Mouse (Mus musculus) thymus, postnatal 0 days (tissue): Measurements from ENCODE around the gene Meltf. TPM values are rescaled to one million over a fixed set of nuclear protein-coding genes. Genes with fewer than 3 reads are reported as not detected.

Source experiments
- DNase-seq: peaks from one replicate; pipeline ENCODE4 v3.0.0-alpha.2; 2015; ENCODE audit warnings: low spot score
- polyA plus RNA-seq: library from polyadenylated mRNA; unstranded; fragments of >200 nt; fragmentation: Nextera tagmentation; extraction: Ambion mirVana; gene quantifications from 2 replicates; pipeline ENCODE4 v1.2.1, GENCODE M21; 2015

The Meltf gene
- polyA plus RNA-seq, 1 experiment from 2014 or later, result 0.13 TPM

DNA sequence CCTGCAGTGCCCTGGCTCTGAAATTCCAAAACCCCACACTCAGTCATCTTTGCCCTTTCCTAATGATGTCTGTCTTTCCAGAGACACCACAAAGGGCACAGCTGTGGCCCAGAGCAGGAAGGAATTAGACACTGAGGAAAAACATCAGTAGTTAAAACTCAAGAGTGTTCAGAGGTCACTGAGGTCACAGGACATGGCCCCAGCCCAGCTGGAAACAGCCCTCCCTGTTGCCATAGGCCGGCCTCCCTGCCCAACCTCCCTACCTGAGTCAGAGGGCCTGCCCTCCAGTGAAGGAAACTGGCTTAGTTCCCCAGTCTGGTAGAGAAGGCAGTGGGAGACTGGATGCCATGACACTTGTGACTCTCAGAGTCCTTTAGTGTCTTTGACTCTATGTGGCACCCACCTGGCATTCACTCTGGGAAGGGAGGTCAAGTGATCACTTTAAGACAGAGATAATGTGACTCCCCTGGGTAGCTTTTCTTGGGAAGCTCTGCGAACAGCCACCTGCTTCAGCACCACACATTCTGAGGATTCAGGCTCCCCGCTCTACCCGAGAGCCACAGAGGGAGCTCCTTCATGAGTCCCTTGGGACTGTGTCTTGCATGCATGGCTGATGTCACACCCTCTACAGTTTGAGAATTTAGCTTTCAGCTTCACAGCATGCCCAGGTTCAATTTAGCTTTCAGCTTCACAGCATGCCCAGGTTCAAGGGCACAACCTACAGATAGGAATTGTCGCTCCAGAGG is 15.0 kb downstream of the Meltf start:
- no peak for DNase-seq

DNA sequence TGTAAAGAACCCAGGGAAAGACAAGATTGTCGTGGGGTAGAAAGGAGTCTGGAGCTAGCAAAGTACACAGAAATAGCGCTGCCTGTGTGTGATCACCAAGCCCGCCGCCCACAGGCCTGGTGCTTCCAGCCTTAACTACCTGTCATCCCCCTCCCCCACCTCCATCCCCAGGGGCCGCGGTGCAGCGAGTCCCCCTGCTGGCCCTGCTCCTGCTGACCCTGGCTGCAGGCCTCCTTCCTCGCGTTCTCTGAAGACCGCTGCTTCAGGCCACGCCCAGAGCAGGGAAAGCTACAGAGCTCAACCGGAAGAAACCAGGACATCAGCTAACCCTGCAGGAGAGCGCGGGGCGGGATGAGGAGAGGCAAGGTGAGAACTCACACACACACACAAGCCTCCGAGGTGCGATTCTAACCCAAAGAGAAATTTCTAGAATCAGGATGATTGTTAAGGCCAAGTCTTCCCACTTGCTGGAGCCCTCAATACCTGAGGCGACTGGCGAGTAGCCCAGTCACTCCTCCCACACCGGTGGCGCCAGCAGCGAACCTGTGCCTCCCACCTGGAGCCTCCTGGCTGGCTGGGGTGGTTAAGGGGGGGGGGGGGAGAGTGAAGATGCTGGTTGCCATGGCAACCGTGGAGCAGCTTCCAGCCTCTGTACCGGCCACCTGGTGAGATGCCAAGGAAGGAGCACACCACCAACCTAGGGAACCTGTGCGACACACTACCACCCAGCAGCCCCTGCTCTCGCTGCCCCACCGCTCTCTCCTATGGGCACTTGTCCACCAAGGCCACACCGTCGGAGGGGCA is 18.6 kb downstream of the Meltf start:
- DNase-seq, result no peak

DNA sequence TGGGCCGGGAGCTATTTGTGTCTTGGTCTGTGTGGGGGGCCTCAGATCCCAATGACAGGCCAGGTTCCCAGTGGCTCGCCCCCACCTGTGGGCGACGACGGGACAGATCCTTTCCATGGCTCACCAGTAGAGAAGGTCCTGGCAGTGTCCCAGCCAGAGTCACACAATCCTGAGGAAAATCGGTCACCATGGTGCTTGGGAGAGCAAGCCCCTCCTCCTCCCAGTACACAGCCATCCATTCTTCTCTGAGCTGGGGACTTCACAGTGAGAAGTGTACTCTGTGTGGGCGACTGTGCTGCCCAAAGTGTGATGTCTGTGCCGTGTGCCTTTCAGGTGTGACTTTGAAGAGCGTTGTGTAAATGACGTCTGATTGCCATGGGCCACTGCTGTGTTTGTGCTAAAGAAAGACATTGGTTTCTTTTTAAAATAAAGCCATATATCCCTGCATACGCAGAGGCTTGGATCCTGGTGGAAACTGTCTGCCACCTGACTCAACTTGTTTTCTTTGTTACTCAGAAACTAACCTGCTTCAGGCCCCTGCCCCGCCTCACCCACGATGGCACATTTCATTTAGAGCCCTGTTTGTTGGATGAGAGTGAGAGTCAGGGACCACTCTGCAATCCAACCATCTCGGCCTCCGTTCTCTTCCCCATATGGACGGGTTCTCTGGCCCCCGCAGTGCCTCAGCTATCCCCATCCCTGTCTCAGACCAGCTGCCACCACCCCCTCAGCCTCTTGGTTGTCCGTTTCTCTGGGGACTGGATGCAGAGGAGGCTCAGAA is 20.1 kb downstream of the Meltf start:
- DNase-seq, result no peak

DNA sequence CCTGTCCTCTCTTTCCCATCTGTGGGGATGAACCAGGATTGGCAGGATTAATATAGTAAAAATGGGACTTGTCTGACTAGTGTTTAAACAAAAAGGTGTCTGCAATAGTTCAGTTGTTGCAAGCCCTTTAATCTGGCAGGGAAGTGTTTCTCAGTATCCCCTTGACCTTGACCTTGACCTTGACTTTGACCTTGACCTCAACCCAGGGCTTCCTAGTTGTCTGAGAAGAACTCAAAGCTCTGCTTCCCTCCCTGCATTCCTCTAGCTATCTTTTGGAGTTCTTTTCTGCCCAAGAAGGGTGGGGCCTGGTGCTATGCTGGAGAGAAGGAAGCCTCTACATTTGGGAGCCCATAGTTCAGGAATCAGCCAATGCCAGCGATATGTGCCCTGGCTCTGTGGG is 23.3 kb downstream of the Meltf start:
- no peak for DNase-seq

DNA sequence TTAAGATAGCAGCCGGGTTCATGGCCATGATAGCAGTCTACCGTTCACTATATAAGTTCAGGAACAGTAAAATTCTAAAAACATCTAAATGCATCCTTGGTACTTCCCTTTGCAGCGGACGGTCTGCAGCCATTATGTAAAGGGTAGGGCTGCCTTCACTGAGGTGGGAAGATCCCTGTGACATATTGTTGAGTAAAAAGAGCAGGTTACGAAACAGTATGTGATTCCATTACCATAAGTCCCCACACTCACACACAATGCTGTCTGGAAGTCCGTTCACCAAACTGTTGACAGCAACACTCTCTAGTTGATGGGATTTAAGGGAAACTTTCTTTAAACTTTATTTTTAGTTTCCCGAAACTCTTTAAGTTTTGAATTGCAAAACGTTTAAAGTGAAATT is 24.6 kb downstream of the Meltf start:
- no peak for DNase-seq

DNA sequence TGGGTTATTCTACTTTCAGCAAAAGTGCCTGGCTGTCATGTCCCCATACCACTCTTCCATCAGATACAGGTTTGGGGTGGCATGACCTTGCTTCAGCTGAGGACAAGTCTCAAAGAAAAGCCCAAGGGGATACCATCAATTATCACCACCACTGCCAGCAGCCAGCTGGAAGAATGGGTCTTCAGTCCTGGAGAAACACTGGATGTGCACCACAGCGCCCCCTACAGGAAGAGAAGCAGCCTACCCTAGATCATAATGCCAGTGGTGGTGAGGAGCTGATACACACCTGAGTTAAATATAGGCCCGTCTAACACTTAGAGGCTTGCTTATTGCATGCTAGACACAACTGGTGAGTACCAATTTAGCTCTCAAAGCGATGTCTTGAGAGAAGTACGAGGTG is 26.7 kb downstream of the Meltf start:
- peak; percentile 18 for DNase-seq

DNA sequence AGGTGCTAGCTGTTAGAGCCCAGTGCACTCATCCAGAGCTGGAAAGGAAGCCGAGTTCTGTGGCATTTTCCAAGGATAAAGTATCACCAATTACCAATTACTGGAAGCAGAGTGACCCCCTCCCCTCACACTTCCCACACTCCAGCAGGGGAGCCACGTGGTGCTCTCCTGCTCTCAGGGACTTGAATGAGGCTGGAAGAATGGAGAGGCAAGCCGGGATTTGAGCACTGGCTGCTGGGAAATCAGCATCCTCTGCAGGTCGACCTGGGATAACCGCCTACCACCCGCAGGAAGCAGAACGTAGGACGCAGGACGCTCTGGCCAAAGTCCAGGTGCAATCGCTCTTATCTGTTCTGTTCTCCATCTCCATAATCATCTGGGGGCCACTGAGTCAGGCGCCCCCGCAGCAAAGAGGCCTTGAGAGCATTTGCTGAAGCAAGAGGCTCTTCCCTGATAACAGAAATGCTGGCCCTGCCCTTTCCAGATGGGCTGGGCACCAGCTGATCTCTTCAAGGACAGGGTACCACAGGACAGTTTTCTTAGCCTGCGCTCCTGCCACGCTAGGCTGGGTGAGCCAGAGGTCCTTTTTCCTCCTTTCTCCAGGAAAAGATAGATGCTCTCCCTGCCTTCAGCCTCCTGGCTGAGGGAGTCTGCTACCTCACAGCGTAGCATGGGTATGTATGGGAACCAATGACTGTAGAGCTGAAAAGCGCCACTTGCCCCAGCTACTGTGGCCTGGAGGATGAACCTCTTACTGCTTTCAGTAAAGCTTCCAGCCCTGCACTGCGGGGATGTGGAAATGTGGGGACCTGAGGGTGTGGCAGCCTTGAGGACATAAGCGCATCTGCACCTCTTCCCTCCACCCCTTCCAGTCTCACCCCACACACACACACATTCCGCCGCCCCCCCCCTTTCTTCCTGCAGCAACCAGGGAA is 27.5 kb downstream of the Meltf start:
- DNase-seq, result no peak

DNA sequence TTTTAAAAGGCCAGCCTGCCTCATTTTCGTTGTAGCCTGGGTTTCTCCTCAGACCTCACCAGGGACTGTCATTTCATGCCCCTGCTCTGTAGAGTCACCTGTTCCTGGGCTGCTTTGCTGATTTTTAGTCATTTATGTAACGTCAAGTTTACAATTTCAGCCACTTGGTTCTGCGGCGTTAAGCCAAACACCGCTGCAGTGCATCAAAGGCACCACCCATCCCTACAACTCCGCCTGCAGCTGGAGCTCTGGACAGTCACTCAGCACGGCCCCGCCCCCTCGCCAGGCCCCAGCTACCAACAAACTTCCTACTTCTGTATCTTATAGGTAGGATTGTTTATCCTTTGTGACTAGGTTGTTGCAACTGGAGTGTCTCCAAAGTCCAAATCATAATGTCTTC is 28.3 kb downstream of the Meltf start:
- DNase-seq, result no peak

DNA sequence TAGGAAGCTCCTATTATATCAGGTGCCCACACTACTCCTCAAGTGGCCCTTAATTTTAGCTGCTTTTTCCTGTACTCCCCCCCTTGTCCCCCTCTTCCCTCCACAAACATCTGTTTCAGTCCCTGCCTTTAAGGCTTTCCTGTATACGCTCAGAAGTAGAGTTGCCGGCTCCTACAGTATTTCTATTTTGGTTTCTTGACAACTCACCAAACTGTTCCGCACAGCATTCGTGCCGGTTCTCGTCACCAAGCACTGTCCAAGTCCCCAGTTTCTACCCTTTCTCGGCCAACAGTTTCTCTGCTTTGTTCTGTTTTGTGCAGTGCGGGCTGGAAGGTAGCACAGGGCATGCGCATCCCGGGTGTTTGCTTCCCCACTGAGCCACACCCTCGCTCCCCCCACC is 30.3 kb downstream of the Meltf start:
- no peak for DNase-seq

DNA sequence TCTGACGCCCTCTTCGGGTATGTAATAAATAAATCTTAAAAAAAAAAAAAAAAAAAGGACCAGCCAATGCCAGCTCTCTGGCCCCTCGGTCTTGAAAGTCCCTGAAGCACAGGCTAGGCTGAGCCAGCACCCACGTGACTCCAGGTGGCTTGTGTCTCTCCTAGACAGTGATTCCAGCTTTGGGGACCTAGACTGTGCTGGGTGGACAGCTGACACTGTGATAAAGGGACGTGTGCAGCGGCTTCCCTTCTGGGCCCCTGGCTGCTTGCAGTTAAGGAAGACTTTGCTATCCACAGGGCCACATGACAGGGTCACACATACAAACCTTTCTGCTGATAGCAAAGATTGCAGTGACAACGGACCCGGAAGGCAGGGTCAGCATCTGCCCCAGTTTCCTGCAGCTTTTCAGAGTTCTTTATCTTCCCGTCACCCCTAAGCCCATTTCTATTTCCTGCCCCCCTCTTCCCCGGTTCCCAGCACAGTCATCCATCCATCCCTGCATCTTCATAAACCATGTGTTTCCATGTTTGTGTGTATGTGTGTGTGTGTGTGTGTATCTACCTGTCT is 31.8 kb downstream of the Meltf start:
- DNase-seq, result no peak

DNA sequence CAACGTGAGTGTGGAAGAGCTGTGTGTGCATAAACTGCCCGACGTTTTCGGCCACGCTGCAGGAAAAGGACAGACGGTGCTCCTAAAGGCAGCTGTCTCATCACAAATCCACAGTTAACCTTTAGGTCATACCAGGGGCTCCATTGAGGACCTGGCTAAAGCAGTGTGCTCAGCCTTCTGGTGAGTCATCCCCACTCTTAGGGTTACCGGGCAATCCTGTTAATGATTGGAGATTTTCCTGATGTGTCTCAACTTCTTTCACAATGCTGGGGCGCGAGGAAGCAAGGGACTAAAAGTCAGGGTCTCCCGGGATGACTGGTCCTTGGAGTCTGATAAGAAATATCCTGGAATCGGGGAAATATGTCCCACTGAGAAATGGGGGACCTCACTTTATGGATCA is 39.2 kb downstream of the Meltf start:
- DNase-seq, result no peak

DNA sequence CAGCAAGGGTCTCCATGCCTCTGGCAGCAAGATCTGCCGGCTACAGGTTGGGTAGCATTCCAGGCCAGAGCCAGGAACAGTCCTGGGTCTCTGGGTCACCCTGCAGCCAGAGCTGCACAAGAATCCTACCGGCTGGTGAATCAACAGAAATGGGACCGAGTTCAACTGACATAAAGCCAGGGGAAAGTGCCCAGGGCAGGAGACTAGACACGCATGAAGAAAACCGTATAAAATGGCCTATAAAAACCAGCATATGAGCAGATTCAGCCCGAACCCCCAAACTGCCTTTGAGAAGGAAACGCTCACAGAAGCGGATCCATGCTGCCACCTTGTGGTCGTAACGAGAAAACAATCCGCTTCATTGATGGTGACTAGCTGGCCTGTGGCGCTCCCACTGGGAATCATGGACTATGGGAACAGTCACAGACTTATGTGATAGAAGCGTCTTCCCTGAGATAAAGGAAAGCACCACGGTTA is 39.7 kb downstream of the Meltf start:
- DNase-seq, result peak; percentile 73

DNA sequence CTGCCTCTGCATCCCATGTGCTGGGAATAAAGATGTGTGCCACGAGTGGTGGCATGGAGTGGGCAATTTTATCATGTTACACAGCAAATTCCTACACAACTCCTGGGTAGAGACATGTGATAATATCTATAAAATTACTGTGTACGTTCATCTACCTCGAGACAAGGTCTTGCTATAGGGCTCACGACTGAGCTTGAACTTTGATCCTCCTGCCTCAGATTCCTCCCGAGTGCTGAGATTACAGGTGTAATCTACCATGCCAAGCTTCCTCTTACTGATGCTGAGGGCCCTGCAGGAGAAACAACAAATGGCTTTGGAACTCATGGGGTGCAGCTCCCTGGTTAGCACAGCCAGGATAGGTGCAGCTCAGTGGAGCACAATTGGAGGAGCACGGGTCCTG is 45.8 kb downstream of the Meltf start:
- no peak for DNase-seq

DNA sequence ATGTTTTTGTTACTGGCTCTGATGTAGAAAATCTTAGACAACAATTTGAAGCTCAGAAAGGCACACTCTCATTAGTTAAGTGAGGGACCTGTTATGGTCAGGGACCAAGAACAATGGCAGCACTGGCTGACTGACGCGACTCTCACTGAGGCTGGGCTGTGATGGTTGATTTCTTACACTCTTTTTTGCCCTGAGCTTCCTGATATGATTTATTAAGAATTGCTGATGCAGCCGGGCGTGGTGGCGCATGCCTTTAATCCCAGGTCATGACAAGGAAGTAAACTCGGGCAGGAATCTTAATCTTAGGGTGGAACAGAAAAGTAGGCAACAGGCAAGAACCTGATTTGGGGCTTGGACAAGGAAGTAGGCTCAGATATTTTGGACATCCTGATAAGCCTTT is 47.5 kb downstream of the Meltf start:
- DNase-seq, result no peak

DNA sequence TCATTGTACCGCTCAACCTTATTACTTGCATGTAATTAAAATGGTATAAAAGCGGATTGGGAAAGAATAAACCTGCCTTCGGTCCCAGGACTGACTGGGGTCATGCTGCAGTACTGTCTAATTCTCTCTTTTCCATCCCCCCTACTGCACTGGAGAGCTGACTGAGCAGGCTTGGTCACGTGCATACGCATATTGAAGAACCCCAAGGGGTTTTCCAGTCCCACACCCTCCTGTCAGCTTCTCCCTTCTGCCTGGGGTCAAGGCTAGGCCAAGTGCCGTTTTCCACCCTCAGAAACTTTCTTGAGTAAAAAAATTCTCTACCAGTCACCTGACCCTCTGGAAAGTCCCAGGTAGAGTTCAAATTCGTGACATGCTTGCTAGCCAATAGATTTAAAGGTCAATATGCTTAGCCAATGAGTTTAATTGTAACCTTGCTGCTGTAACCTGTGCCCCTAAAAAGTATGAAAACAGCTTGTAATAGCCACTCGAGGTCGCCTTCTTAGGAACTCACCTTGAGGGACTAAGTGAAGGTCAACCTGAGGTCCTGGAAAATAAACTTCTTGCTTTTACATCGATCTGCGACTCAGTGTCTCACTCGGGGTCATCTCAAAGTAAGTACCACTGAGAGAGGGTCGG is 48.1 kb downstream of the Meltf start:
- DNase-seq, result no peak

DNA sequence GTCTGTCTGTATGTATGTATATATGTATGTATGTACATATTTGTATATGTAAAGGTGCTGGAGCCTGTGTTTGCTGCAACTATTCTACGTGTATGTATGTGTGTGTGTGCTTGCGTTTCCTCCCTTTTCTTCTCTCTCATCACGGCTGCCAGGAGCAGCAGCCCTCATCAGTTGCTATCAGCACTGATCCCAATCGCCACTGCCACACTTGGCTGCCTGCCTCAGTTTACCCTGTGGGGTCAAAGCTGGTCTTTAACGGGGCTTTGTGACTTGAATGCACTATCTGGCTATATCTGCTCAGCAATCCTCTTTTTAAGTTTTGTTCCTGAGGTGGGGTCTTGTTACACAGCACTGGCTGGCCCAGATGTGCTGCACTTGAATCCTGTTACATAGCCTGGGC is 48.8 kb downstream of the Meltf start:
- no peak for DNase-seq

DNA sequence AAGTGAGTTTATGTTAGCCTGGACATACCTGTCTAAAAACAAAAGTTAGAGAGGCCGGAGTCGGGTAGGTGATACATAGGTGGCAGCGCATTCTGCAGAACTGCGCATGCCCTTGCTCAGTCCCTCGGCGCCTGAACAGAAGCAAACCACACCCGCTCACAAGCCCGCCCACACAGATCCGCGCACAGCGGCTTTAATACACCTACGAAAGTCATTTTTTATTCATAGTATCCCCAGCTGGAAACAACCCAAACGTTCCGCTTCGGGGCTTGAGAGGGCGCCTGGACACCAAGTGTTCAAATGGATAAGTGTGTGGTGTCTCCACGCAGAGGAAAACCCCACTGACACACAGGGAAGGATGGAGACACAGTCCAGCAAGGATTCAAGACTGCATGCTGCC is 52.7 kb downstream of the Meltf start:
- DNase-seq, result no peak

DNA sequence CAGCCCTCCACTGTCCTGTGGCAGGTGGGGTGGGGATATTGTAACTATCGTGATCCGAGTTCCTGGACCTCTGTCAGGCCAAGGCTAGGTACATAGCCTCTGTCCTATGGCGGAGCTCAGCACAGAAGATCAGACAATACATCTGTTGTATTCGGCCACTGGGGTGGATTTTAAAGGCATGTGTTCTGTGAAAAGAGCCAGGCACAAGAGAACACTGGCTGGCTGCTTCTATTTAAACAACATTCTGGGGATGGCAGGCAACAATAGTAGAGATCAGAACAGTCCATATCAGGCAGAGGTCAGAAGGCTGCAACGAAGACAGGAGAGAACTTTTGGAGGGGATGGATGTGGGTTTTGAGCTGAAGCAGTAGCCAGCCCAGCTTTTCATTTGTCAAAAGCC is 53.6 kb downstream of the Meltf start:
- no peak for DNase-seq

DNA sequence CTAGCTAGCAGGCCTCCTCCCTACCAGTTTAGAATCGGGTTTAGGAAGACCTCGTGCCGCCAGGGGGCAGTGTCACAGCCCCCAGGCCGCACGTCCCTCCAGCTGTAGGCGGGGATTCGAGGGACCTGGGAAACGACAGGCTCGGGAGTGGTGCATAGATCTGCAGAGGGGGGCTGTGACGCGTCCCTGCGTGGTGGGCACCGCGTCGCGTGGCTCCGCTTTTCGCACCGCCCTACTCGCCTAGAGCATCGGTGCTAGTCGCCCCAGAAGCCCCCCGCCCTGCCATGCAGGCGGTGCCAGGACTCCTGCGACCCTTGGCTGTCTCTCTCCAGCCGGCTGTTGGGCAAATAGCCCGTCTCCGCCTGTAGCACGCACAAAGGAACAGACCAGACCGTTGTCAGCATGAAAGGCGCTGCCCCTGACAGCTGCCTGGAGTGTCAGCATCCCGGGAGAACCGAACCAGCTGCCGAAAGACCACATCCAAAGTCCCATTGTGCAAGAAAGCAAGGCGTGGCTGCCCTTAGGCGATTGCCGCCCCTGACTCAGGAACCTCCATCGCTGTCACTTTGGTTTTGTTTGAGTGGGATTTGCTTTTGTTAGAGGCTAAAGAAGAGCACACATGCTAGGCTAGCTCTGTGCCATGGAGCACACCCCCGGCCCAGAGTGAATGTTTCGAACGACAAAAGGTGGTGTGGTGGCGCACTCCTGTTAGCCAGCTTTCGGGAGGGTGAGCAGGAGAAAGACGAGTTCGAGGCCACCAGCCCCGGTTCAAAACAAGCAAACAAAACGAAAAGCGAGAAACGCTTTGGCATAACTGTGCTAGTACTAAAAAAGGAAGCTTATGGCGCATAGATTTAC is 54.5 kb downstream of the Meltf start:
- peak; percentile 94 for DNase-seq
